Mouse (Mus musculus): ENCODE results near the gene Pgpep1. TPM values are rescaled to one million over a fixed set of nuclear protein-coding genes. Genes with fewer than 3 reads are reported as not detected.
A peak's percentile ranks its signal among the peaks of the same experiment; 100 is the strongest.

Gene Pgpep1
- polyA plus RNA-seq, 1 experiment from 2014 or later: 60.7 TPM

- H3K9me3 ChIP-seq: no peaks in the 10 kb centered on the region
- no peak overlapping the region for H3K27ac ChIP-seq
- WGBS: 88% methylated on average over 2 of the region's 2 CpGs
- no peak overlapping the region for H3K4me2 ChIP-seq
- H3K4me1 ChIP-seq: peaks cover 36% of the 10 kb centered on the region
- ATAC-seq (ENCODE audit: insufficient number of reproducible peaks, low FRiP score, low TSS enrichment, low read depth): no peak
- no peaks in the 10 kb centered on the region; the same call in 1 of the 2 replicates for H3K36me3 ChIP-seq
- no peak overlapping the region for H3K4me3 ChIP-seq
- no peaks in the 10 kb centered on the region for H3K27me3 ChIP-seq
- H3K9ac ChIP-seq: no peak overlapping the region
Observed at GRCm38 (mm10) chr8:70644065-70644464, 16.1 kb downstream of the Pgpep1 start.

GRCm38 (mm10) chr8:70643019-70643418 lies 17.2 kb downstream of the Pgpep1 start:
- Histone ChIP-seq H3K4me2 (no peak overlapping the region), H3K4me3 (no peak overlapping the region), H3K36me3 (no peaks in the 10 kb centered on the region), H3K27ac (no peak overlapping the region), H3K9ac (no peak overlapping the region), H3K9me3 (no peaks in the 10 kb centered on the region), H3K27me3 (no peaks in the 10 kb centered on the region), H3K4me1 (peaks cover 32% of the 10 kb centered on the region)
- ATAC-seq (ENCODE audit: insufficient number of reproducible peaks, low FRiP score, low TSS enrichment, low read depth): no peak
- WGBS: 55% methylated on average over 3 of the region's 3 CpGs

GRCm38 (mm10) chr8:70638752-70639151 lies 21.4 kb downstream of the Pgpep1 start:
- Histone ChIP-seq H3K4me2 (no peak overlapping the region), H3K4me3 (no peak overlapping the region), H3K36me3 (no peaks in the 10 kb centered on the region), H3K9me3 (no peaks in the 10 kb centered on the region), H3K4me1 (peaks cover 15% of the 10 kb centered on the region), H3K9ac (no peak overlapping the region), H3K27me3 (no peaks in the 10 kb centered on the region), H3K27ac (no peak overlapping the region)
- WGBS: 52% methylated on average over 9 of the region's 9 CpGs
- no peak for ATAC-seq (ENCODE audit: insufficient number of reproducible peaks, low FRiP score, low TSS enrichment, low read depth)

GRCm38 (mm10) chr8:70636838-70637237 lies 23.4 kb downstream of the Pgpep1 start:
- no peaks in the 10 kb centered on the region for H3K27me3 ChIP-seq
- no peak; the same call in 1 of the 2 replicates for ATAC-seq (ENCODE audit: insufficient number of reproducible peaks, low FRiP score, low TSS enrichment, low read depth)
- H3K36me3 ChIP-seq: no peaks in the 10 kb centered on the region
- no peak overlapping the region for H3K4me2 ChIP-seq
- no peaks in the 10 kb centered on the region for H3K9me3 ChIP-seq
- H3K27ac ChIP-seq: no peak overlapping the region
- peaks cover 15% of the 10 kb centered on the region for H3K4me1 ChIP-seq
- WGBS: 52% methylated on average over 8 of the region's 8 CpGs
- no peak overlapping the region for H3K4me3 ChIP-seq
- no peak overlapping the region for H3K9ac ChIP-seq

GRCm38 (mm10) chr8:70635527-70635926 lies 24.7 kb downstream of the Pgpep1 start:
- Histone ChIP-seq H3K27ac (no peak overlapping the region), H3K36me3 (no peaks in the 10 kb centered on the region)

GRCm38 (mm10) chr8:70634066-70634465 lies 26.1 kb downstream of the Pgpep1 start:
- Histone ChIP-seq H3K4me2 (no peak overlapping the region), H3K9me3 (no peaks in the 10 kb centered on the region), H3K4me1 (peaks cover 36% of the 10 kb centered on the region), H3K27ac (no peak overlapping the region), H3K27me3 (peaks cover 9% of the 10 kb centered on the region; the same call in 1 of the 2 replicates), H3K4me3 (no peak overlapping the region), H3K36me3 (no peaks in the 10 kb centered on the region), H3K9ac (no peak overlapping the region)
- ATAC-seq (ENCODE audit: insufficient number of reproducible peaks, low FRiP score, low TSS enrichment, low read depth): no peak
- 42% methylated on average over 6 of the region's 6 CpGs for WGBS

More at GRCm38 (mm10) chr8:70635527-70635926, 24.7 kb downstream of the Pgpep1 start:
- ATAC-seq (ENCODE audit: insufficient number of reproducible peaks, low FRiP score, low TSS enrichment, low read depth): no peak
- no peak overlapping the region for H3K4me3 ChIP-seq
- peaks cover 9% of the 10 kb centered on the region; the same call in 1 of the 2 replicates for H3K27me3 ChIP-seq
- no peak overlapping the region for H3K4me2 ChIP-seq
- H3K9ac ChIP-seq: no peak overlapping the region
- WGBS: 72% methylated on average over 6 of the region's 6 CpGs
- peaks cover 27% of the 10 kb centered on the region for H3K4me1 ChIP-seq
- H3K9me3 ChIP-seq: no peaks in the 10 kb centered on the region

- Histone ChIP-seq H3K9me3 (no peaks in the 10 kb centered on the region), H3K4me2 (no peak within 1 kb of the TSS), H3K4me3 (no peak within 1 kb of the TSS), H3K27ac (no peak within 1 kb of the TSS), H3K36me3 (no peaks in the 10 kb centered on the region), H3K4me1 (peaks cover 32% of the 10 kb centered on the region), H3K9ac (no peak within 1 kb of the TSS), H3K27me3 (peaks cover 9% of the 10 kb centered on the region; the same call in 1 of the 2 replicates)
- no peak for ATAC-seq (ENCODE audit: insufficient number of reproducible peaks, low FRiP score, low TSS enrichment, low read depth)
- 69% methylated on average over 6 of the region's 6 CpGs for WGBS
Observed at GRCm38 (mm10) chr8:70632346-70632892, 27.8 kb downstream of the Pgpep1 start, which contains the start of gene Gdf15. TSS of gene Gdf15 (minus strand) at chr8:70632456.

- H3K4me1 ChIP-seq: peaks cover 29% of the 10 kb centered on the region
- no peak overlapping the region for H3K4me2 ChIP-seq
- ATAC-seq (ENCODE audit: insufficient number of reproducible peaks, low FRiP score, low TSS enrichment, low read depth): no peak
- no peaks in the 10 kb centered on the region for H3K9me3 ChIP-seq
- no peak overlapping the region for H3K9ac ChIP-seq
- H3K4me3 ChIP-seq: no peak overlapping the region
- H3K36me3 ChIP-seq: no peaks in the 10 kb centered on the region
- H3K27ac ChIP-seq: no peak overlapping the region
- WGBS: 12% methylated on average over 24 of the region's 24 CpGs
- peaks cover 9% of the 10 kb centered on the region; the same call in 1 of the 2 replicates for H3K27me3 ChIP-seq
Observed at GRCm38 (mm10) chr8:70631436-70631835, 28.8 kb downstream of the Pgpep1 start.

GRCm38 (mm10) chr8:70630532-70631381 lies 29.4 kb downstream of the Pgpep1 start:
- Histone ChIP-seq H3K27ac (0 out of 2 replicates have a peak overlapping the region, but pooled peaks have one; percentile 62), H3K9me3 (no peaks in the 10 kb centered on the region), H3K4me2 (peak overlapping the region; percentile 83), H3K36me3 (no peaks in the 10 kb centered on the region), H3K4me3 (peak overlapping the region; percentile 56; the same call in 1 of the 2 replicates), H3K4me1 (peaks cover 29% of the 10 kb centered on the region), H3K9ac (peak overlapping the region; percentile 27; the same call in 1 of the 2 replicates), H3K27me3 (peaks cover 9% of the 10 kb centered on the region; the same call in 1 of the 2 replicates)
- peak; percentile 52; the same call in 1 of the 2 replicates for ATAC-seq (ENCODE audit: insufficient number of reproducible peaks, low FRiP score, low TSS enrichment, low read depth)
- 15% methylated on average over 22 of the region's 22 CpGs for WGBS

- Histone ChIP-seq H3K9me3 (no peaks in the 10 kb centered on the region), H3K36me3 (no peaks in the 10 kb centered on the region), H3K4me2 (peak overlapping the region; percentile 83), H3K9ac (peak overlapping the region; percentile 27; the same call in 1 of the 2 replicates), H3K4me3 (peak overlapping the region; percentile 56), H3K4me1 (peaks cover 35% of the 10 kb centered on the region), H3K27ac (peak overlapping the region; percentile 62), H3K27me3 (peaks cover 9% of the 10 kb centered on the region; the same call in 1 of the 2 replicates)
- under 1% methylated on average over 60 of the region's 60 CpGs for WGBS
- ATAC-seq (ENCODE audit: insufficient number of reproducible peaks, low FRiP score, low TSS enrichment, low read depth): peak; percentile 74
Observed at GRCm38 (mm10) chr8:70629574-70630531, 30.3 kb downstream of the Pgpep1 start.

- H3K9ac ChIP-seq: no peak overlapping the region
- H3K4me3 ChIP-seq: peak overlapping the region; percentile 56
- WGBS: 46% methylated on average over 7 of the region's 7 CpGs
- no peaks in the 10 kb centered on the region for H3K36me3 ChIP-seq
- H3K27ac ChIP-seq: no peak overlapping the region
- peaks cover 30% of the 10 kb centered on the region for H3K4me1 ChIP-seq
- H3K27me3 ChIP-seq: peaks cover 9% of the 10 kb centered on the region; the same call in 1 of the 2 replicates
- no peak for ATAC-seq (ENCODE audit: insufficient number of reproducible peaks, low FRiP score, low TSS enrichment, low read depth)
- no peaks in the 10 kb centered on the region for H3K9me3 ChIP-seq
- H3K4me2 ChIP-seq: peak overlapping the region; percentile 83
Observed at GRCm38 (mm10) chr8:70628986-70629490, 31.1 kb downstream of the Pgpep1 start.
